Mouse (Mus musculus) CH12F3 (cell line): Measurements from ENCODE around the gene Gm9999.
"Not testable (repeated sequence)": the region's sequence is repeated elsewhere in the genome, so short reads cannot be mapped to it uniquely, and the experiment has no call there.

ENCODE experiments used
- in situ Hi-C: fragments of 300-500 bp; cut with MboI; formaldehyde crosslinking; loops from 2 replicates; pipeline ENCODE4 v1.14.3; 2020; ENCODE audit warnings: low sequenced_read_pairs

Gm9999 gene

DNA sequence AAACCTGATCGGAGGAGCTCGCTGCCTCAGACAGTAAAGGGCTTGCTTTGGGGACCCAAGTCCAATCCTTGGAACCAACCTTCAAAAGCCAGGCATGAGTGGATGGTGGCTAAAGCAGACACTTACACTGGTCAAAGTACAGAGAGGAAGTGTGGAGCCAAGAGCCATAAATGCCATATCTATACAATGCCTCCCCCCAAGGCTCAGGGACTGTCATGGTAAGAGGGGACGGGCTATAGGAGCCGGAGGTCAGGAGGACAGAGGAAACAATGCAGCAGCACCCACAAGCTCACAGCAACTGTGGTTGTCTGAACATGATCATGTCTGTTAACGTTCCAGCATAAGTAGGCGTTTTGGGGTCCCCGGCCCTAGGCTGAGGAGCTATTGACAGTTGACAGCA is 41.1 kb downstream of the Gm9999 start:
- in situ Hi-C loops: loop anchor here (5.0 kb wide), 1 partner anchor 128 kb away; no protein-coding TSS in a partner anchor

DNA sequence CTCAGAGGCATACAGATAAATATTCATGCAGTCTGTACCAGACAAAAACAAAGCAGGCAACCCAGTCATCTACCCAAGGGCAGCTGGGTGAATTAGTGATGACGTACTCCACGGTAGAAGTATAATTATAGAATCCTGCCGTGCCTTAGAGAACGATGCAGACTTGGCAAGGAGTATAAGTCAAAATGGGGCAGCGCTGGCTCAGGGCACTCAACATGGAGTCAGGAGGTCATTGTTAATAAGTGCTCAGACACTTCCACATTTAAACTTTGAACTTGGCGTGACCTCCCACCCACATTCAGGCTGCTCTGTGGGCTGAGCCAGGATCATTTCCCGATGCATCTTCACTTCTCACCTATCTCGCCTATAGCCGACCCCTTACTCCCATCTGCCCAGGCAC is 42.0 kb downstream of the Gm9999 start:
- in situ Hi-C loops: no loop called here

DNA sequence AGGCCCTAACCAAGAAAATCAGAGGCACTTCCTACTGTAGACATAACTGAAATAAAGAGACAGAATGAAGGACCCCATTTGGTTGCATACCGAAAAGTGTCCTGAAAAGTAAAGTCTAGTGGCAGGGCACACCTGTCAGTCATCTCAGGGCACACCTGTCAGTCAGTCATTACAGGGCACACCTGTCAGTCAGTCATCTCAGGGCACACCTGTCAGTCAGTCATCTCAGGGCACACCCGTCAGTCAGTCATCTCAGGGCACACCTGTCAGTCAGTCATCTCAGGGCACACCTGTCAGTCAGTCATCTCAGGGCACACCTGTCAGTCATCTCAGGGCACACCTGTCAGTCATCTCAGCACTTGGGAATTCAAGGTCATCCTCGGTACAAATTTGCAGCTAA is 43.5 kb downstream of the Gm9999 start:
- in situ Hi-C loops: not testable (repeated sequence)

DNA sequence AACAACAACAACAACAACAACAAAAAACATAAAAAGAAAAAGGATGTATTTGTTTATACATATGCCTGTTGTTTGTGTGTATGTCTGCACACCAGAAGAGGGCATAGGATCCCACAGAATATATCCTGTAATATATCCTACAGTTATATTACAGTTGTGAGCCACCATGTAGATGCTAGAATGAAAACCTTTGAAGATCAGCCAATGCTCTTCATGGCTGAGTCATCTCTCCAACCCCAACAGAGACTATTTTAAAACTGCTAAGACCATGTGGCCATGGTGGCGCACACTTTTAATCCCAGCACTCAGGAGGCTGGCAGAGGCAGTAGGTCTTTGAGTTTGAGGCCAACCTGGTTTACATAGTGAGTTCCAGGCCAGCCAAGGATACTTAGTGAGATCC is 44.1 kb downstream of the Gm9999 start:
- in situ Hi-C loops: no loop called here

DNA sequence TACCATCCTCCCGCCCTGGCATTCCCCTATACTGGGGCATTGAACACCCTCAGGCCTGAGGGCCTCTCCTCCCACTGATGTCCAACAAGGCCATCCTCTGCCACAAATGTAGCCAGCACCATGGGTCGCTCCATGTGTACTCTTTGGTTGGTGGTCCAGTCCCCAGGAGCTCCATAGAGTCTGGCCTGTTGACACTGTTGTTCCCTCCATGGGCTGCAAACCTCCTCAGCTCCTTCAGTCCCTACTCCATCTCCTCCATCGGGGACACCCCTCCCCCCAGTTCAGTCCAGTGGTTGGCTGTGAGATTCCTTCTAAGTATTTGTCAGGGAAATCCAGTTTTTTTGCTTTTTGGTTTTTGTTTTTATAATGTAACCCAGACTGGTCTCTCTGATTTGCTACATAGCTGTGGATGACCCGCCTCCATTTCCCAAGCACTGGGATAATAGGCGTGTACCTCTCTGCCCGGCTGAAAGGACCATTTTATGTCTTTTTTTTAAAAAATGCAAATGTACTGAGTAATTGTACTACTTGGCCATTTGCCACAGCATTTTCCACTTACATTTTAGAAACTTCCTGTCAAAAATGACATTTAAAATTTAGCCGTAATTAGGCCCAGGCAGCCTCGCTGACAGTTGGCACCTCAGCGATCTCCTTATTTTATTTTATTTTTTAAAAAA is 47.3 kb downstream of the Gm9999 start:
- in situ Hi-C loops: no loop called here

DNA sequence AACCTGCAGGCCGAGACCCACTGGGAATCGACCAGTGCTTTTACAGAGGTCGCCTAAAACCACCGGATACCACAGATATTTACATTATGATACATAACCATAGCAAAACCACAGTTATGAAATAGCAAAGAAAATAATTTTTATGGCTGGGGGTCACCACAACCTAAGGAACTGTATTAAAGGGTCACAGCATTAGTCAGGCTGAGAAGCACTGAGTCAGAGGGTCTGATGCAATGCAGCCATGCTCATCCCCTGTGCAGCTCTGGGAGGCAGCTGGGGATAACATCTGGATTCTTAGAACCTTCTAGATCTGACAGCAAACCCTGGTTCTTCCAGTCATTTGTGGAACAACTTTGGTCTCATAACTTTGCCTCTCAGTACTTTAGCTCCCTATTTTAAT is 48.0 kb downstream of the Gm9999 start:
- in situ Hi-C loops: no loop called here

DNA sequence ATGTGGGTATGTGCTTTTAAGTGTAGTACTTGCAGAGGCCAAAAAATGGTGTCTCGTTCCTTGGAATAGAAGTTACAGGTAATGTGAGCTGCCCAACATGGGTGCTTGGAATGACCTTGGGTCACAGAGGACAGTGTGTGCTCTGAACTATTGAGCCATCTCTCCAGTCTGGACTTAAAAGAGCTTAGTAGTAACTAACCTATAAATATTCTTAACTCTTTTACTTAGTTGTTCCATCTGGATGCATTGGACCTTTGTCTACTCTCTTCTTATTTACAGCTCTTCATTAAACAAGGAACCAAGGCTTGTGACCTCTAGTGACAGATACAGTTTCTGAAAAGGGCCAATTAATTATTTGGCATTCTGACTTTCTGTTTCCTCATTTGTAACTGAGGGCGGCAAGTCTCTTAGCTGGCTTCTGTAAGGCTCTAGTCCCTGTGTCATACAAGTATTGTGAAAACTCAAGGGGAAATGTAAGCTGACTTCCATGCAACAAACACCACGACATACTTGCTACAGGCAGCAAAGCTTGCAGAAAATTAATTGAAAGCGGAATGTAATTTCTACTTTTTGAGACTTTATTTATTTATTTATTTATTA is 51.5 kb downstream of the Gm9999 start:
- in situ Hi-C loops: no loop called here

DNA sequence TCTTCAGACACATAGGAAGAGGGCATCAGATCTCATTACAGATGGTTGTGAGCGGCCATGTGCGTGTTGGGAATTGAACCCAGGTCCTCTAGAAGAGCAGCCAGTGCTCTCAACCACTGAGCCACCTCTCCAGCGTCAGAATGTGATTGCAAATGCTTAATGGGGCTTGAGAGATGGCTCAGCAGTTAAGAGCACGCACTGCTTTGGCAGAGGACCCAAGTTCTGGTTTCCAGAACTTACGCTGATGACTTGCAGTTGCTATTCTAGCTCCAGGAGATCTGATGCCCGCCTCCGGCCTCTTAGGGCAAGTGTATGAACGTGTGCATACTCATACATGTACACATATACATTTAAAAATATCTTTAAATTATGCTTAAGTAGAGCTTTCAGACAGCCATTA is 52.0 kb downstream of the Gm9999 start:
- in situ Hi-C loops: no loop called here
